Mouse (Mus musculus): Measurements from ENCODE around the gene Gpr45.

- TF ChIP-seq CTCF (IDR thresholded peaks at IDR 0.05; ENCODE audit: control insufficient read depth, insufficient read depth, insufficient read length) (no peak), MAX (IDR thresholded peaks at IDR 0.05) (no peak), USF1 (IDR thresholded peaks at IDR 0.05; ENCODE audit: low read depth) (no peak)
These were observed 92.7 kb downstream of the Gpr45 start for GRCm38 (mm10) chr1:43045204-43045982.

All from C2C12 (cell line).